Mouse (Mus musculus): Measurements from ENCODE around the gene Csf2rb2.

- TF ChIP-seq CTCF (IDR thresholded peaks at IDR 0.05; ENCODE audit: low read depth) (peak; percentile 95), EP300 (IDR thresholded peaks at IDR 0.05; ENCODE audit: low read depth) (peak; percentile 67; the same call in 1 of the 2 replicates)
Measured at GRCm38 (mm10) chr15:78257326-78258050, 48.0 kb downstream of the Csf2rb2 start.
